Mouse (Mus musculus) telencephalon, adult 2 months (tissue): ENCODE measurements around the gene Hspa14.
A peak's percentile ranks its signal among the peaks of the same experiment; 100 is the strongest.

ENCODE experiments used
- DNase-seq: peaks from one replicate; pipeline ENCODE4 v3.0.0-alpha.2; 2011; ENCODE audit warnings: low read depth, low spot score

The Hspa14 gene

DNA sequence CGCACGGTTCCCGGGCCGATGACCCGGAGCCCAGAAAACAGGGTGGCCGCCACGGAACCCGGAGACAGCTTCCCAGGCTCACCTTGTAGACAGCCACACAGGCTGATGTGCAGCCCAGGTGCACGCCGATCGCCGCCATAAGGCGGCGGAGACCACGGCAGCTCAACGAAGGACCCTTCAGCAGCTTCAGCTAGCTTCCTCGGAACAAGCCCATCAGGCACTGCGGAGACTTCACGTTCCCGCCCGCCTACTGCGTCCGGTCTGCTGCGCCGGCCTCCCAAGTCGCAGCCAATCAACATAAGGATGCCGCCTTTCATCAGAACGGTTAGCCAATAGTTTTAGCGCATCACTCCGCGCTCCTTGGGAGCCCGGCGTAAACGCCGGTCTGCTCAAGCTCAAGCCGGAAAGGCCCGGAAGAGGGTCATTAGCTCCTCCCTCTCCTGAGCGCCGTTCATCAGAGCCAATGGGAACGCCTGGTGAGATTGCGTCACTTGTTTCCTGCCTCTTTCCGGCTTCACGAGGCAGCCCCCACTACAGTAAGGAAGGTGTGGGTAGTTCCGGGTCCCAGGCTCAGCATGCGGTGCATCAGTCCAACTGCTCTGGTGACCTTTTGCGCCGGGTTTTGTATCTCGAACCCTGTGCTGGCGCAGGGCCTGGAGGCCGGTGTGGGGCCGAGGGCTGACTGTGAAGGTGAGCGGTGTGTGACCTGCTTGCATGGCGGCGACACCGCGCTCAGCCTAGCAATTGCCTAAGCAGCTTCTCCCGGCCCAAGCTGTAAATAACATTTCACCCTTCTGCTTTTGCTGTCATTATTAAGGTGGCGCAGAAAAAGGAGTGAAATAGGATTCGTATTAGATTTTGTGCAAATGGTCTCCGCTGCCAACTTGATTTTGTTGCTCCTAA is at the start of gene Hspa14, which contains the start of the genes Gm45902 and Cdnf:
Hspa14 (minus strand) TSS at position 263 of the 903 bp plus-strand sequence.
Gm45902 (minus strand) TSS at position 239 of the 903 bp plus-strand sequence.
Cdnf (plus strand) TSS at position 479 of the 903 bp plus-strand sequence.
- peak; percentile 99 for DNase-seq

DNA sequence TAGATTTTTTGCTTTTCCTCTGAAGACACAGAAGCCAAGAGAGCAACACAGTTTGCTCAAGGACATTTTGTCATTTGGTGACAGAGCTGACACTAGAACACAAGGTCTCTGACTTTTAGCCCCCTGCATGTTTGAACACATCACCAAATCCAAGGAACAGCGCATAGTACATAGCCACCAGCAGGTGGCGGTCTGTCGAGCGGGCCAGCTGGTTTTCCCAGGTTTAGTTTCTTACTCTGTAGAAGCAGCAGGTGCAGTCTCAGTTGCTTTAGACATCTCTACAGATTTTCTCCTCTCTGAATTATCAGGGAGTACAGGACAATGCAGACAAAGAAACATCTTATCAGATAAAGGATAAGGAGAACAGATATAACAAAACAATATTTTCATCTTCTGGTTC is 34.0 kb upstream of the Hspa14 start:
- no peak for DNase-seq

DNA sequence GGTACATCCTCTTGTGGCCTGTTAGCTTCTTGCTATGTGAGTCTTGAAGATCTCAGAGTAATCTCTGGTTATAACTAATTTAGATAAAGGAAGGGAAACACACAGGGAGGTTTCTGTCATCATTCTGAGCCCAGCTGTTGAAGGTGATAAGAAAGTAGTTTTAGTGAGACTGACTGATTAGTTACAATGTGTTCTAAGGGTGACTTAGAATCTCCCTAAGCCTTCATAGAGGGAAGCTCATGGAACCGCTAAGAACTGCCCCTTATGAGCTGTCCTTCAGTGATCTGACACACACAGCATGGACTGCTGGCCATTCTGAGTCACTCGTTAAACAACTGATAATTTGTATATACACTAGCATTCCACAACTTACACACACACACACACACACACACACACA is 33.4 kb upstream of the Hspa14 start:
- DNase-seq = no peak

DNA sequence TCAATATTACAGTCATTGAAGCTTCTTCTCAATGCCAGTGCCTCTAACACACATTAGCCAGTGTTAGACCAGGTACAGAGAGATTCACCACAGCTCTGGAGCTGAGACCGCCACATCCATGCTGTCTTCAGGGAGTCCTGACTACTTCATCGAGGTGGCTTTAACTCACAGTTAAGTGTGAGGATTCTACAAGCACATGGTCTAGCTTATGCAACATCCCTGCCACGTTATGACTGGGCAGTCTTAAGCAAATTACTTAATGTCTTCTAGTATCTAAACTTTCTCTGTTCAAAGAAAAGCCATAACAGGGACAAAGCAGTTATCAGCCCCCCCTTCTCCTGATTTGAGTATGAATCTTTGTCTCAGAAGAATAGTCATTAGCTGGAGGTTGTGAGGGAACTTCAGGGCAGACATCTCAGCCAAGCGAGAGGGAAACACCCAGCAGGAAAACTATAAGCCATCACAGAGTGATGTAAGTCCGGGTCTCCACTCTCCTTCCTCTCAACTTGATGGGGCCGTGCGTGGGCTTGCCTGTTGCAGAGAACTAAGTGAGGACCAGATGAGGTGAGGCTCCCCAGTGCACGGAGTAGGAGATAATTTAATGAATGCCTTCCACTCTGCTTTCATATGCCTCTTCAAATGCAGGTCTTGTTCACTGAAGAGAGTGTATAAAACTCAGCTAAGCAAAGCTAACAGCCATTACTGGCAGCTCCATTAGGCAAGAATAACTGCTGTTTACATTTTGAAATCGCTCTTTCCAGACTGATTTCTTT is 28.9 kb upstream of the Hspa14 start:
- no peak for DNase-seq

DNA sequence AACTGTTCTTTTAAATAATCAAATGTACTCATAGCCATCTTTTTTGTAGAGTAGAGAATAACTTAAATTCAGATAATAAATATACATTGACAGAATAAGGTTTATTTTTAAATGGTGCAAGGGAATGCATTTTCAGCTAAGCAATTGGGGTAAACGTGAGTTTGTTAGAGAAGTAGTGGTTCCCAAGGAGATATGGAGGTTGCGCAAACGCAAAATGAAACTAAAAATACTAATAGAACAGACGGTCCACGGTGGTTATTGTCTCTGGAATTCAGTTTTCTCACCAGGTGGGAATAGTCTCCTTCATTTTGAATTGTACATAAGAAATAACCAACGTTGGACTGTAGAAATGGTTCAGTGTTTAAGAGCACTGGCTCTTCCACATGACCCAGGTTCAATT is 13.7 kb upstream of the Hspa14 start:
- no peak for DNase-seq

DNA sequence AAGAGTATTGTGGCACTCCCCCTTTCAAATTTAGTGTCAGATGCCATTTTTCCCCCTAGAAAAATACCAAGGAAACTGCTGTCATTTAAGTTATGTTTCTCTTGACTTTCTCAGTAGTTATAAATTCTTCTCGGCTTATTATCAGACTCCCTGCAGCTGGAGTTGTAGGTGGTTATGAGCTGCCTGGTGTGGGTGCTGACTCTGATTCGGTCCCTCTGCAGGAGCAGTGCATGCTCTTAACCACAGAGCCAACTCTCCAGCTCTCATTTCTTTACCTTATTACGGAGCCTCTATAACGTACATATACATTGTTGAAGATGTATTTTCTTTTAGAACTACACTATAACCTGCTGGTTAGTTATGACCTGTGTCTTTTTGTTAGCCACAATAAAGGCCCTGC is 9.9 kb upstream of the Hspa14 start:
- no peak for DNase-seq

DNA sequence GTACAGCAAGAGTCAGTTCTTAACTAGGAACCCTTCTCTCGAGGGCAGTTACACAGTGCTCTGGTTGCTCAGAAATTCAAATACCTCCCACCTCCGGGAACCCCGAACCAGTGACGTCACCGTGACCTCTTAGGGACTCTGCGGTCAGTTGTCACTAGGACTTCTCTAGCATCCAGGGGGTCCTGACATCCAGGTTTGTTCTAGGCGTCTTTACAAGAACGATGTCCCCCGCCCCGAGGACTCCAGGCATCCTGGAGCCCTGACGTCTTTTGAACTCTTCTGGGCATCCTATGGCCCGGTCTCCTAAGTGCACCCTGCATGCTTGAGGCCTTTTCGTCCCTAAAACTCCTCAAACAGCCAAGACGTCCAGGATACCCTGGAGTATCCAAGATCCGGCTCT is 538 bp downstream of the Hspa14 start:
- no peak for DNase-seq

DNA sequence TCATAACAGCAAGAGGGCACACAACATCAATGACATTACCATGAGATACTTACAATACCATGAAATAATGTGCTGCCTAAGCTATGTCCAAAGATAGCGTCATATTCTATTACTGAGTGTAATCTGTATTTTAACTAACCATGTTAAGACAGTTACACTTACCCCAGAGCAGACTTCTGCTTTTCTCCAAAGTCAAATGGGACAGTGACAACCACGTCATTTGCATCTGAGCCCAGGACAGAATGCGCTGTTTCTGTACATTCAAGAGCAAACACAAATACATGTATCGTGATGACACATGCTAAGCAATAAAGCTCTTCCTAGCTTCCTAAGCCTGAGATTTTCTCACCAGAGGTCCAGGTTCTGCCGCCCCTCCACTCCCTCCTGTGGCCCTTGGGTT is 11.7 kb downstream of the Hspa14 start:
- DNase-seq = no peak

DNA sequence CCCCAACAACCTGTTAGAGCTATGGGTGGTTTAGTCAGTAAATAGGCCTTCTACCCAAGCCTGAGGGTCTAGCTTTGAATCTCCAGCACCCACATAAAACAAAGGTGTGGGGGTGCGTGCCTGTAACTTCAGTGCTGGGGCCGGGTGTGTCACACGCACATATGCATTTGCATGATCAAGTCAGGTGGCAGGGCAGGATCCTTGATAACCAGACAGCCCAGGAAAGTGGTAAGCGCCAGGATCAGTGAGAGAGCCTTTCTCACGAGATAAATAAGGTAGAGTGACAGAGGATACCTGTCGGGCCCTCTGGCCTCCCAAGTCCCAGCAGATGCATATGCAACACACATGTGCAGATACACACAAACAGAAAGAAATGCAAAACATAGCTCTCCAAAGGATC is 13.1 kb downstream of the Hspa14 start:
- no peak for DNase-seq

DNA sequence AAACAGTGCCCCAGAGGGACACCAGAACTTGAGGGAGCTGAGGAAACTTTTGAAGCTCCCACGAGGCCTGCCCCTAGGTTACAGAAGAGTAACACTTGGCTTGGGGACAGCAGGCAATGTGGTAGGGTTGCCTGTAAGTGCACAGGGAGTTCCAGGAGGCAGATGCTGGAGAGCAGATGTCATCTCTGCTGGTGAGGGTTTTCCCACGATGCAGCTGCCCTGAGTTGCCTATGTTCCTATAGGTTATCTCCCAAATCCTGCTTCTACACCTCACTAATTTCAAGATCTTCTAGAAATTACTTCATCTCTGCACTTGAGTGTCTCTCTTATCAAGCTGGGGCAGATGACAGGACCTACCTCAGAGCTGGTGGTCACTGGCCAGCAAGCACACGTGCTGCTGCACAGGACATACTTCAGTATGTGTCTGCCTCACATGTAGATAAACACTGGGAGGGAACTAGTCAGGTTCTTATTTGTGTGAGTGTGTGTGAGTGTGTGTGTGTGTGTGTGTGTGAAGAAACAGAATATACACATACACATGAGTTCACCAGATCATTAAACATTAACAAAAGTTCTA is 18.7 kb downstream of the Hspa14 start:
- DNase-seq = no peak

DNA sequence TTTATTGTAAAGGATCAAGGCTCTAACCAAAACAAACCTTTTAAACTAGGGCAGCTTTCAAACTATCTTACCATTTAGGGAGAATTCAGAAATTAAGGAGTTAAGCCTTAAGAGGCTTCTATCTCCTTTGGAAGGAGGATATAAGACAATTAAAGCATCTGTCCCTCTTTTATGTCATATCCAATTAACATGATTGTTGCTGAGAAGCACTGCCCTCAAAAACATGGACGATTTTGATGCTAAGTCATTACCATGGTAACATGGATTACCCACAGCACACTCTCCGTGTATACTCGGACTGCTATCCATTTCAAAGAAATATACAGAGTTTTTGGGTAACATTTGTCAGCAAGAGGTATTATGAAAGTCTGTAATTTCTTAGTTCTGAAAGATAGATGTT is 22.8 kb downstream of the Hspa14 start:
- DNase-seq = no peak

DNA sequence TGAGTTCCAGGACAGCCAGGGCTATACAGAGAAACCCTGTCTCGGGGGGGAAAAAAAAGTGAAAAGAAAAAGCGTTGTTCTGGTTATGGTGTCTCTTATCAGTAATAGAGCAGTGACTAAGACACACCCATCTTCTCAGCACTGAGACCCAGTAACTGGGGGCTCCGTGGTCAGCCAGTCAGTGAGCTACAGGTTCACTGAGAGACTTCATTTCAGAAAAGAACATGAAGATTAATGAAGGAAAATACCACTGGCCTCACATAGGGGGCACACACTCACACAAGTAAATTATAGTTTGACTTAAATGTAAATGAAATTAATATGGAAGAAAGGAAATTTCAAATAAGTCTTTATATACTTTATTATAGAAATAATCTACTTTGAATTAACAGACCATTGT is 32.4 kb downstream of the Hspa14 start:
- no peak for DNase-seq

DNA sequence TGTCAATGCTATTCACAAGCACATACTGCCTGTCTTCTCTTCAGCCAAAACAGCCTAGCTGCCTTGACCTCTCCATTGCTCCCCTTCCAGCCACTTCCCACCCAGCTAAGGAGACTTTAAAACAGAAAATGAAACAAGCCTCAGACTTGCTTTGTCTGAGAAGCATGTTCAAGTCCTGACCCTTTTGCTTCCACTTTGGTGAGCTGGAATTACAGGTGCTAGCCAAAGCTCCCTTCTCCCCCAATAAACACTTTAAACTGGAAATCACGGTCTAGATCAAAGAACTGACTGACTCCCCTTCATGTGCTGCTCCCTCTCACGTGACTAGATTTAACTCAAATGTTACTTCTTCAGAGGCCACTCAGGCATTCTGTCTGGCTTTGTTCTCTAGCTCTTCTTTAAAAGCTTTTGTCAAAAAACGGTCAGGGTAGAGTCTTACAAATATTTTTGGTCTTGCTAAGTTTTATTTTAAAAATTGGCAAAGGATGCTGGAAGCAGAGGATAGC is 36.8 kb downstream of the Hspa14 start:
- no peak for DNase-seq

DNA sequence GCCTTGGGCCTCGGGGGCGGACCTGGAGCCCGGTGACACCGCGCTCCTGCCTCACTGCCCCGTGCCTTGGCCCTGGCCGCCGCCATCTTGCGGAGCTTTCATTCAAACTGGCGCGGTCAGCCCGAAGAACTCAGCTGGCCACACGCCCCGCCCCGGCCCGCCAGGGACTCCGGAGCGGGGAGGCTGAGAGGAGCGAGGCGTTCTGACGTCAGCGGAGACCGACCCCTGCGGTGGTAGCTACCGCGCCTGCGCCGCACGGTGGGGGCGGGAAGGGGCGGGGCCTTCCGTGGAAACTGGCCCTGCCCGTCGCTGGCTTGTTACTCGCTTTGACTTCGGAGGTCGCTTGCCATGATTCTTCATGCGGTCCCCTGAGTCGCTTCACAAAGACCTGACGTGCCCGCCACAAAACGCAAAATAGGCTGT is 37.7 kb downstream of the Hspa14 start, which contains the start of gene Suv39h2:
Suv39h2 (minus strand) TSS at position 171 of the 423 bp plus-strand sequence.
- peak; percentile 80 for DNase-seq

DNA sequence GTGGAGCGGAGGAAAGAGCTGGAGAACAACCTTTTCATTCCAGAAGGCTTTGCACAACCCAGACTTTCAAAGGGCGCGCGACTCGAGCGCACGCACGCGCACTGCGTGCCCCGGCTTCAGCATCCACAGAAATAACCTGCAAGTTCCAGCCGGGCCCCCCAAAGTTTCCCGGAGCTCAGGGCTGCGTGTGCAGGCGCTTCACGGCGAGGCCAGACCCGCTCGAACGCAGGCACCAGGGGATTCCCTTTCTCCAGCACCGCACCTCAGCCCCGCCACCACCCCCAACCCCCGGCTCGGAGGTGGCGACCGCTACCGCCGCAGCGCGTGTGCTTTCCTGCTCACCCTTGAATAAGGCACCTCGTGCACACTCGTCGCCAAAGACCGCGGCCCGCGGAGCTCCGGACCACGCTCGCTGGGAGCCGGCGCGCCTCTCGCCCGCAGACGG is 38.2 kb downstream of the Hspa14 start:
- peak; percentile 32 for DNase-seq

DNA sequence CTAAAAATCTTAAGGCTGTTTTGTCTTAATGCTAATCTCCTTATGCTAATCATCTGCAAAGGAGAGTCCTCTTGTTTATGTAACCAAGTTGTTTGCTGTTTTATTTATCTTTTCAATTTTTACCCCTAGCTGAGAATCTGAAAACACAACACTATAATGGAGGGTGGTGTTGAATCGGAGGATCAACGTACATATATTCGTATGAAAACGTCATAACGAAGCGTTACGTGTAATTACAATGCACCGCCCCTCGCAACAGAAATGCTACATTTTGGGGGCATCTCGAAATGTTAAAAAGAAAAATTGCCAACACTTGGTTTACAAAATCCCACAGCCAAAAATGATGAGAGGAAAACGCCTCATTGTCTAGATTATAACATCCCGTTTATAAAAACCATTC is 38.7 kb downstream of the Hspa14 start:
- no peak for DNase-seq

DNA sequence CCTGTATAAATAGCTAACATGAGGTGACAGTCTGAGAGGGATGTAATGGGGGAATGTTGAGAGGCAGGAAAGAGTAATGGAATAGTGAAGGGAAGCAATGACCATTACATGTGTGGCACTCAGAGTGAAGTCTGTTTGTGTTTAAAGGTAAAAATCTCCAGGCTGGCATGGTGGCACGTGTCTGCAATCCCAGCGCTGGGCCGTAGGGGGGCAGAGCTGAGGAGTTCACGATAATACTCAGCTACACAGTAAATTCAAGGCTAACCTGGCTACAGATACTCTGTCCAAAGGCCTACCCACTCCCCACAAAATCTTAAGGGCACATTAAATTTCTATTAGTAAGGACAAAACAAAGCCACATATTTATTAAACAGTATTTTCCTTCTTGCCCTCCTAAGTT is 56.0 kb downstream of the Hspa14 start:
- DNase-seq = no peak

DNA sequence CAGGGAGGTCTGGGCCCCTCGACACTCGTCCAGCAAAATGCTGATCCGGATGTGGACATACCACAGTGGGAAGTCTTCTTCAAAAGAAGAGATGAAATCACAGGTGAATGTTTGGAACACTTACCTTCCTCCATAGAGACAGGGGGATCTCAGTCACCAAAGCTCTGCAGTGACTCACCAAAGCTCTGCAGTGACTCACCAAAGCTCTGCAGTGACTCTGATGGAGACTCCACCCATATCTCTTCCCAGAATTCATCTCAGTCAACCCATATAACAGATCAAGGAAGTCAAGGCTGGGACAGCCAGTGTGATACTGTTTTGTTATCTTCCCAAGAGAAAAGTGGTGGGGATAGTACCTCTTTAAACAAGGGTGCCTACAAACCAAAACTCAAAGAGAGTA is 59.5 kb downstream of the Hspa14 start:
- no peak for DNase-seq

DNA sequence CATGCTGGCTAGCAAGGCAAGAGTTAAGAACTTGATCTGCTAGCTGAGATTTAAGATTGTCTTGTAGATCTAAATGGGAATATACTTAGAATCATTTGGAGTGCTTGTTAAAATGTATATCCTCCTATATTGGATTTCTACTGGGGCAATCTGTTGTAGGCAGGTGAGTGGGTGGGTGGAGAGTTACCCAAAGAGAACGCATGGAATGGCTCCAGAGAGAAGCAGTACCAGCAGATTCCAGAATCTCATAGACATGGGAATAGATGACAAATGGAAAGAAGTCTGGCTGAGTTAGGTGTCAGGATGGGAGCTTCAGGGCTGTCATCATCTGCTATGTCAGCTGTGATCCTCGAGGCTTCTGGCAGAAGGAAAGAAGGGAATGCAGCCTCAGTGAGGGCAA is 63.2 kb downstream of the Hspa14 start:
- DNase-seq = peak; percentile 81

DNA sequence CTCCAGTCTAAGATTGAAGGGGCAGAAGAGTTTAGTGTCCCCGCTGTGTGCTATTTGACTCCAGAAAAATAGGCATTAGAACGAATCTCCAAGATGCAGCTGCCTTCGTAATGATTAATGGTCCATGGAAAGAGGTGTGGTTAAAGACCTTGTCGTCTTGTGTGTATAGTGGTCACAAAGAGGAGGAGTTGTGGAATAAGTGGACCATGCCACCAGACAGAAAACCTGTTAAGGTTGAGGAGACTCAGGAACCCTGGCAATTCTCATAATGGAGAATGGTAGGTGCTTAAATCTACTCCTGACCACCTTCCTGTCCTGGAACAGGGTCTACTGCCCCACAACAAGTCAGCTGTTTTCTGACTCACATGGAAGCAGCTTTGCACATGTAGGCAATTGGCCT is 66.6 kb downstream of the Hspa14 start:
- DNase-seq = no peak

DNA sequence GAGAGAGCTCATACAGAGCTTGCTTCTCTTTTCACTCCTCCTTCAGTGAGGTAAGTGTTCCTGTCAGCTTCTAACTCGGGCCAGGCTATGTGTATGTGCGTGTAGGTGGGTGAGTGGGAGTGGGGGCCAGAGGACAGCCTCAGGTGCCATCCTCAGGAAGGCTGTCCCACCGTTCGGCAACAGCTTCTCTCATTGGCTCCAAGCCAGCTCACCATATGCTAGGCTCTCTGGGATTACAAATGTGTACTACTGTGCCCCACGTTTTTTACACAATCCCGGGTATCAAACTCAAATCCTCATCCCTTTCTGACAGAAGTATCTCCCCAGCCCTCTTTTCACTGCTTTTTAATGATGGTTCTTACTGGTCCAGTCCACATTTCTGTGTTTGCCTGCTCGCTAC is 68.4 kb downstream of the Hspa14 start:
- DNase-seq = no peak
